Mouse (Mus musculus) gonadal fat pad, adult 2 months (tissue): ENCODE data around the gene Dennd4a. TPM values are rescaled to one million over a fixed set of nuclear protein-coding genes. Genes with fewer than 3 reads are reported as not detected.

Source experiments
- DNase-seq: peaks from one replicate; pipeline ENCODE4 v3.0.0-alpha.2; 2012; ENCODE audit warnings: low read depth
- polyA plus RNA-seq: library from polyadenylated mRNA; depleted of rRNA; stranded (reverse); fragments of >200 nt; gene quantifications from 2 replicates; pipeline ENCODE4 v1.2.3, GENCODE M21; 2012; rRNA removed

The Dennd4a gene
- polyA plus RNA-seq, 1 experiment: 10.5 TPM

DNA sequence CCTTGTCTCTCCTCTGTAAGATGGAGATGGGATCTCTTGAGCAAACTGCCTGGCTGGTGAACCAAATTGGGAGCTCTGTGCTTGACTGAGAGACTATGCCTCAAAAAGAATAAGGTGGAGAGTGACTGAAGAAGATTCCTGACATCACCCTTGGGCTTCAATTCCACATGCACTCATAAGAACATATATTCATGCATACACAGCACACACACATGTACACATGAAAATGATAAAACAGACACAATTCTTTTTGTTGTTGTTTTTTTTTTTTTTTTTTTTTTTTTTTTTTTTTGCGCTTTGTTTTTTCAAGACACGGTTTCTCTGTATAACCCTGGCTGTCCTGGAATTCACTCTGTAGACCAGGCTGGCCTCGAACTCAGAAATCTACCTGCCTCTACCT, 146.1 kb downstream of the Dennd4a start:
- DNase-seq: no peak

DNA sequence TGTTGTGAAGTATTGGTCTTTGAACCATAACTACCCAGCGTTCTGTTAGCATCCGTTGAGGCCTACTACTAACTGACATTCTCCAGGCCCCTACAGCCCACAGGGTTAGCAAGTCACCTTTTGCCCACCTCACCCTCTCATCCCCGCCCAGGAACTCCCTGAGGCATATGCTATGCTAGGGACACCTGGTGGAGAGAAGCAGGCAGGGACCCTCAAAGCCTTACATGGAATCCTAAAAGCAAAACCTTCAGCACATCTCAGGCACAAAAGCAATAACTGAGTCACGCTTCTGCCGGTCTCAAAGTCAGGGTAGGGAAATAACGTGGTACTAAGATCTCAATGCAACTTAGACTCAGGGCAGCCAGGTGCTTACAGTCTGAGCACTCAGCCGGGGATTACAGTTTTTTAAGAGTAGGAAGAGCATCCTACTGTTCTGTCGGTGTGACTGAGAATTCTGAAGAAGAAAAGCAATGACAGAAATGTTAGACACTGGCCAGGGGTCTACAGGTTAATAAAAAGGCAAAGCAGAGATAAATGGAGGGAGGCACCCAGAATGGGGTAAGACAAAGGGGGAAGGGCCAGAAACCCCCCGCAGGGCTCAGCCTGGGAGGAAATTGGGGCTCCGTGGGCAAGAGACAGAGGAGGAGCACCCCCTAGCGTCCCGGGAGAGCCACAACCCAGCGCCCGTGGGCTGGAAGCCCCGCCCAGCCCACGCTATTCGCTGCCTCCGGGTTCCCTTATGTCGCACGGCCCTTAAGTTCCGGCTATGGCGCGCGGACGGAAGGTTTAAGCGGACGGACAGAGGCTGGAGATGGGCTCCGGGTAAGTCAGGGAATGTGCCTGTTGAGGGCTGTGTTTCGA, 149.2 kb downstream of the Dennd4a start, which contains the start of gene Ints14:
TSS of gene Ints14 (plus strand) at position 789 of the 861 bp plus-strand sequence.
- DNase-seq: peak; percentile 30

DNA sequence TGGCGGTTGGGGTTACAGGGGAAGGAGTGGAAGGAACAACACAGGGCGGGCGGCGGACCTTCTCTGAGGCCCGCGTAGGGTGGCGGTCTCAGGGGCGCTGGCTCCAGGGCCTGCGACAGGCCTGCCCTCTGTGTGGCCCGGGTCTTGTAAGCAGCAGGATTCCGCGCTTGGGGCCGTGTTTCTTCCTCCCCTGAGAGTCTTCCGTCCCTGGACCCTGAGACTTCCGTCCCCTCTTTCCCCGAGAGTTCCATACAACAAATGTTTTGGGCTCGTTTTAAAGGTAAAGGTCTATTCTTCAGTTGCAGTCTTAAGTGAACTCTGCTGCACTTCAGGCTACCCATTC, 149.8 kb downstream of the Dennd4a start:
- DNase-seq: no peak

Other genes with a start within 250 kb of the Dennd4a start
- 123 and 124 TPM in 2 replicates for gene Rab11a, start 73.6 kb upstream of the Dennd4a start, polyA plus RNA-seq
- gene Slc24a1, start 140.3 kb downstream of the Dennd4a start, polyA plus RNA-seq: 0.04 TPM in 2 replicates
- 17.1 and 17.7 TPM in 2 replicates for gene Ints14, start 149.6 kb downstream of the Dennd4a start, polyA plus RNA-seq
- 36.9 and 43.2 TPM in 2 replicates for gene Hacd3, start 210.4 kb downstream of the Dennd4a start, polyA plus RNA-seq
- gene Dpp8, start 221.1 kb downstream of the Dennd4a start, polyA plus RNA-seq: 44.8 and 55.8 TPM in 2 replicates